Mouse (Mus musculus): Measurements from ENCODE around the gene Zc3h7b. TPM values are rescaled to one million over a fixed set of nuclear protein-coding genes. Genes with fewer than 3 reads are reported as not detected.

Zc3h7b gene
- polyA plus RNA-seq, 1 experiment from 2014 or later, result 50.3 TPM

DNA sequence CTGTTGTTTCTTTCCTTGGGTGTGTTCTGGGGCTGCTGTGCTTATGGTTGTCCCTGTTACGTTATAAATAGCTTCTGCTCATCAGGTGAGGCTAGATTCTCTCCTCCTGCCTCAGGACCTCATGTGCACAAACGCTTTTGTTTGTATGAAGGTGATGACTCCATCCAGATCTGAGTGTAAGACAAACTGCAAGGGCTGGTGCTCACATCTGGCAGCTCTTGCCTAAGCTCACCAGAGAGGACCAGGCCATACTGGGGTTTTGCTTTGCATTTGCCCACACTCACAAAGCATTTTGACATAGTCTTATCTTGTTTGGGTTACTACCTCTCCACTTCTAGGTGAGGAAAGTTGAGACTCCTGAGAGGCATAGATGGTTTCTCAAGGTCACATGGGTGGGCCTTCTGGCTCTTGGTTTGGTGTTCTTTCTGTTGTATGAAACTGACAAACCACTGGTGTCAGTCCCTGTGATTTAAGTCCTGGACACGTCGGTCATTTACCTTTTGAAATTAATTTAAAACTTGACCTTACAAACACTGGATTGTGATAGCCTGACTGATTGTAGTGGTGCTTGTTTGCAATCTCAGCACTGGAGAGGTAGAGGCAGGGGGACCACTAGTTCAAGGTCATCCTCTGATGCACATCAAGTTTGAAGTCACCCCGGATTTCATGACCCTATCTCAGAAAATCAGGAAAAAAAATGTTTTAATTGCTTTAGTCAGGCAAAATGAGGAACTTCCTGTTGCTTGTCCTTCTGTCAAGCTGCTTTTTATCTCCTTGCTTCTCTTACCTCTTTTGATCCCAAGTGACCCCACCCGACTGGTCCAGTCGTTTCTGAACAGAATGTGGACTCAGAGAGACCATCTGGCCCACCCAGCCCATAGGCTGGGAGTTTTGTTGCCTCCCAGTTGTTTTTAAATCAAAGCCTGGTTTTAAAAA, 68.1 kb downstream of the Zc3h7b start:
- Histone ChIP-seq H3K27me3 (replicated peaks; ENCODE audit: low read depth, poor library complexity, severe bottlenecking) (no peaks in the 10 kb centered on the region), H3K9me3 (no peaks in the 10 kb centered on the region), H3K36me3 (replicated peaks) (peaks cover 34% of the 10 kb centered on the region), H3K27ac (replicated peaks) (no peak overlapping the region), H3K4me3 (peak overlapping the region; percentile 89), H3K4me1 (peaks cover 47% of the 10 kb centered on the region)
- 65% methylated on average over 7 of the region's 7 CpGs for WGBS
- DNase-seq (ENCODE audit: low spot score), result no peak

DNA sequence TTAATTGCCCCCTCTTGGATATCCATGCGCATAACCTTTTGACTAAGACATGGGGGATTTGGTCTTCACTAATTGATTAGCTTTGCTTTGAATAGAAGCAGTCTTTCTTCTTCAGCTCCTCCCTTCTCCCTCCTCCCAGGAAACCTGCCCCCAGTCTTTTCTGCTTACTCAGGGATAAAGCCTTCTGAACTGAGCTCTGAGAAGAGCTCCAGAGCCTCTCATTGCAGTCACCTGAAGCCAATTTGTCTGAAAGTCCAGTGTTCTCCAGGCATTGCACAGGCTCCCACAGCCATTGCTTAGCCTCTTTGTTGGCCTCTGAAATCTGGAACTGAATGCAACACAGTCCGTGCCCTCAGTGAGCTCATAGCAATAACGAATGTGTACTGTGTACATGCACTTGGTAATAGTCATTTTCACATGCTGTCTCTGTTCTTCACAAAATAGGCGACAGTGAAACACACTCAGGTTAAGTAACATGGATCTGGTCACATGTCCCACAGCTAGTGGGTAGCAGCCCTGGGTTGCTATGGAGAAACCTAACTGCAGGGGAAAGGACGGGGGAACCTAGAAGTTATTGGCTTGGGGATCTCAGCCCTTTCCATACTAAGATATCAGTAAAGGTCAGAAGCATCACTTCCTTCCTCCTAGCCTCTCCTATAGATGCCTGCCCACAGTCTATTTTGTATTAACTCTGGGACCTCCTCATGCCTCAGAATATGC, 69.3 kb downstream of the Zc3h7b start:
- H3K27ac ChIP-seq (replicated peaks), result no peak overlapping the region
- peaks cover 47% of the 10 kb centered on the region for H3K4me1 ChIP-seq
- peaks cover 46% of the 10 kb centered on the region for H3K36me3 ChIP-seq (replicated peaks)
- no peaks in the 10 kb centered on the region for H3K9me3 ChIP-seq
- no peak for DNase-seq (ENCODE audit: low spot score)
- H3K27me3 ChIP-seq (replicated peaks; ENCODE audit: low read depth, poor library complexity, severe bottlenecking), result no peaks in the 10 kb centered on the region
- 64% methylated on average over 5 of the region's 5 CpGs for WGBS
- no peak overlapping the region for H3K4me3 ChIP-seq

DNA sequence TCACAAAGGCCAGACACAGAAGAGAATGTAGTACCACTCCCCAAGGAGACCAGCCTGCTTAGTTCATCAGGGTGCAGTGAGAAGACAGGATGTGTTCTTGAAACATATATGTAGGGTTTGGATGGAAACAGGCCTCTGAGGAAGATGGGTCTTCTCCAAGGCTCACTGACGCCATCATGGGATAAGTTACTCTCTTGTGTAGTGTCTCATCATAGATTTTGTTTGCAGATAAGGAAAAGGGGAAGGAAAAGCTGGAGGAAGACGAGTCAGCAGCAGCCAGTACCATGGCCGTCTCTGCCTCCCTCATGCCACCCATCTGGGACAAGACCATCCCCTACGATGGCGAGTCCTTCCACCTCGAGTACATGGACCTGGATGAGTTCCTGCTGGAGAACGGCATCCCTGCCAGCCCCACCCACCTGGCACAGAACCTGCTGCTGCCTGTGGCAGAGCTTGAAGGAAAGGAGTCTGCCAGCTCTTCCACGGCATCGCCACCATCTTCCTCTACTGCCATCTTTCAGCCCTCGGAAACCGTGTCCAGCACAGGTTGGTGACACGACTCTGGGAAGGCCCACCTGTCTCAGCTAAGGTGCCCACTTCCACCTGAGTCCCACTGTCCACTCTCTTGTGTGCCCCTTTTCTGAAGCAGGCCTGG, 70.0 kb downstream of the Zc3h7b start:
- Histone ChIP-seq H3K27ac (replicated peaks) (no peak overlapping the region), H3K36me3 (replicated peaks) (peaks cover 53% of the 10 kb centered on the region), H3K27me3 (replicated peaks; ENCODE audit: low read depth, poor library complexity, severe bottlenecking) (no peaks in the 10 kb centered on the region), H3K9me3 (no peaks in the 10 kb centered on the region), H3K4me1 (peaks cover 43% of the 10 kb centered on the region), H3K4me3 (no peak overlapping the region)
- no peak for DNase-seq (ENCODE audit: low spot score)
- WGBS, result 91% methylated on average over 12 of the region's 12 CpGs

DNA sequence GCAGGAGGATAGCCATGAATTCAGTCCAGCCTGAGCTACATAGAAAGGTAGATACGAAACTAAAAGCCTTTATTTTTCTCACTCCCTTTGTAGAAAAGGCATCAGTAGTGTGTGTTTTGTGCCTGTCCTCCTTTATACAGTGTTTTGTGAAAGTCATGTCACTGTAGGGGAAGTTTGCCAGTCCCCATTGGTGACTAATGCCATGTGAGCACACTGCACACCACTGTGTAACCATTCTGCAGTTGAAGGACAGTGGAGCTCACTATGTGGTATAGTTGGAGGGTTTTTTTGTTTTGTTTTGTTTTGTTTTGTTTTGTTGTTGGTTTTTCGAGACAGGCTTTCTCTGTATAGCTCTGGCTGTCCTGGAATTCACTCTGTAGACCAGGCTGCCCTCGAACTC, 73.5 kb downstream of the Zc3h7b start:
- 88% methylated on average over 3 of the region's 3 CpGs for WGBS
- Histone ChIP-seq H3K27ac (replicated peaks) (no peak overlapping the region), H3K36me3 (replicated peaks) (peaks cover 87% of the 10 kb centered on the region), H3K9me3 (no peaks in the 10 kb centered on the region), H3K27me3 (replicated peaks; ENCODE audit: low read depth, poor library complexity, severe bottlenecking) (no peaks in the 10 kb centered on the region), H3K4me1 (peaks cover 11% of the 10 kb centered on the region), H3K4me3 (no peak overlapping the region)
- no peak for DNase-seq (ENCODE audit: low spot score)

DNA sequence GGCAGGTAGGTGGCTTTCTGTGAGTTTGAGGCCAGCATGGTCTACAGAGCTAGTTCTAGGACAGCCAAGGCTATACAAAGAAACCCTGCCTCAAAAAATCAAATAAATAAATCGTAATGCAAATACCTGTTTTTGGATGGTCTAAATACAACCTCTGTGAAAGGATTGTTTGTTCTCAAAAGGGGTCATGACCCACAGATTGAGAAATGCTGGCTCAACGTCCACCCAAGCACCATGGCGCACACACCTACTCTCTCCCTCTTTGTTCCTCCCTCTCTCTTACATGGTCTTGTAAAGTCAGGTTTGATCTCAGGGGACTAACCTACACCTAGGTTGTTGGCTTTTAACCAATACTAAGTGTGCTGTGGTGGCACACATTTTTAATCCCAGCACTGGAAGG, 77.8 kb downstream of the Zc3h7b start:
- H3K36me3 ChIP-seq (replicated peaks), result peaks cover 98% of the 10 kb centered on the region

DNA sequence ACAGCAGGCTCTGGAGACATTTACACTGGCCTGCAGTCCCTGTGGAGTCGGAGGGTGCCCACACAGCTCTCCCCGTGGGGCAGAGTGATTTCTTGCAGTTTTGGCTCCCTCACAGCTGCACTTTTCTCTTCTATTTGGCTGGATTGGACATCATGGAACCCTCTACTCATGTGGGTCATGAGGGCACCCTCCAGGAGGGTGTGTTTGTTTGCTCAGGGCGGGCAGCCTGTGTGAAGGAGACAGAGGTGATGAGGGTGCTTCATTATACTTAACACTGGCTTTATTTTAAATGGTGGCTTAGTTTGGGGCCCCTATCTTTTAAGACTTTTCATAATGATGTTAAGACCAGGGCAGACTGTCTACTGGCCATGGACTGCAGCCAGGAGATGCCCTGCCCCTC, 80.0 kb downstream of the Zc3h7b start:
- Histone ChIP-seq H3K36me3 (replicated peaks) (peaks cover 77% of the 10 kb centered on the region), H3K4me3 (no peak overlapping the region)
- 88% methylated on average over 3 of the region's 3 CpGs for WGBS

More for the DNA sequence above, 77.8 kb downstream of the Zc3h7b start:
- H3K27me3 ChIP-seq (replicated peaks; ENCODE audit: low read depth, poor library complexity, severe bottlenecking), result no peaks in the 10 kb centered on the region
- no peak overlapping the region for H3K27ac ChIP-seq (replicated peaks)
- WGBS, result 83% methylated on average over 3 of the region's 3 CpGs
- no peak overlapping the region for H3K4me3 ChIP-seq
- DNase-seq (ENCODE audit: low spot score), result no peak
- H3K9me3 ChIP-seq, result no peaks in the 10 kb centered on the region
- 0 out of 2 replicates have a peak, but pooled peaks cover 3% of the 10 kb centered on the region for H3K4me1 ChIP-seq

DNA sequence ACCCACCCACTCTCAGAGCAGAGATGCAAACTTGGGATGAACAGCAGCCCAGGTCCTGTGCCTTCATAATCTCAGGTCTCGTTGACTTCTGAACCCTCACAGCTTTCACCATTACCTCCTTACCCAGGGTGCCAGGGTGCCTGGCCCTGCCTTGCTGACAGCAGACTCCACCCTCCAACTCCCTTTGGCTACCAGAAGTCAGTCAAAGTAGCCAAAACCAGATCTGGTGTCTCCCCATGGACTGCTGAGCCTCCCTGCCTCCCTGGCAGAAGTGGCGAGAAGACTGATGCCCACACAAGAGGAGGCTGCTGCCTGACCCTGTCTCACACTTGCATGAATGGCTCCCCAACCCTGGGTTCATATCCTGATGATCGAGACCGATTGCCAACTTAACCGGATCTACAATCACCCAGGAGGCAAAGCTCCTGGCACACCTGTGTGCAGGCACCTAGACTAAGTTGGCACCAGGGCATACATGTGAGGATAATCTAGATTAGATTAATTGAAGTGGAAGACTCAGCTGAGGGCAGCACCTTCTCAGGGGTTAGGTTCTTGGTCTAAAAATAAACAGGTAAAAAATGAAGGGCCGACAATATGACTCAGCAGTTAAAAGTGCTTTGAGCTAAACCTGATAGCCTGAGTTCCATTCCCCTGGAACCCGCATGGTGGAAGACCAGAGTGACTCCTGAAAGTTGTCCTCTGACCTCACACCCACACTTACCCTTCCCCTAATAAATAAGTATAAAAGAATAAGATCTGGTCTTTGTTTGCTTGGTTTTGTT, 83.8 kb downstream of the Zc3h7b start:
- no peak for DNase-seq (ENCODE audit: low spot score)
- WGBS, result 87% methylated on average over 7 of the region's 7 CpGs

More for the DNA sequence above, 80.0 kb downstream of the Zc3h7b start:
- H3K27ac ChIP-seq (replicated peaks), result no peak overlapping the region
- no peaks in the 10 kb centered on the region for H3K9me3 ChIP-seq
- no peak for DNase-seq (ENCODE audit: low spot score)
- no peaks in the 10 kb centered on the region for H3K27me3 ChIP-seq (replicated peaks; ENCODE audit: low read depth, poor library complexity, severe bottlenecking)
- H3K4me1 ChIP-seq, result 0 out of 2 replicates have a peak, but pooled peaks cover 3% of the 10 kb centered on the region

DNA sequence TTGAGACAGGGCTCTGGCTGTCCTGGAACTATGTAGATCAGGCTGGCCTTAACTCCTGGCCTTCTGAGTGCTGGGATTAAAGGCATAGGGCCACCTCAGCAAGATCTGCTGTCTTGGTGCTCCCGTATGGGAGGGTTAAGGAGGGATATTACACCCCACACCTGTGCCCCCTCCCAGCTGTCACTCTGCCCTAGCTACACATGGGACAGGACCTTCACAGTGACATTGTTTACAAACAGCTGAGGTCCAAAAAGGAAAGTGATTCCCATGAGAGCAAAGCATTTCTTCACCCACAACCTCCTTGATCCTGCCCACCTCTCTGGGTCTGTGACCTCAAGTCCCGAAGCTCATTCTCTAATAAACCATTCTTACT, 84.3 kb downstream of the Zc3h7b start:
- H3K27me3 ChIP-seq (replicated peaks; ENCODE audit: low read depth, poor library complexity, severe bottlenecking), result 0 out of 2 replicates have a peak, but pooled peaks cover under 1% of the 10 kb centered on the region
- no peak for DNase-seq (ENCODE audit: low spot score)
- peaks cover 18% of the 10 kb centered on the region for H3K4me1 ChIP-seq
- no peaks in the 10 kb centered on the region for H3K9me3 ChIP-seq
- 68% methylated on average over 2 of the region's 2 CpGs for WGBS
- no peak overlapping the region for H3K4me3 ChIP-seq
- H3K36me3 ChIP-seq (replicated peaks), result peaks cover 35% of the 10 kb centered on the region
- H3K27ac ChIP-seq (replicated peaks), result no peak overlapping the region

More for the DNA sequence above, 83.8 kb downstream of the Zc3h7b start:
- Histone ChIP-seq H3K27me3 (replicated peaks; ENCODE audit: low read depth, poor library complexity, severe bottlenecking) (no peaks in the 10 kb centered on the region), H3K36me3 (replicated peaks) (peaks cover 41% of the 10 kb centered on the region), H3K4me3 (no peak overlapping the region), H3K9me3 (no peaks in the 10 kb centered on the region), H3K4me1 (0 out of 2 replicates have a peak, but pooled peaks cover 14% of the 10 kb centered on the region), H3K27ac (replicated peaks) (no peak overlapping the region)

DNA sequence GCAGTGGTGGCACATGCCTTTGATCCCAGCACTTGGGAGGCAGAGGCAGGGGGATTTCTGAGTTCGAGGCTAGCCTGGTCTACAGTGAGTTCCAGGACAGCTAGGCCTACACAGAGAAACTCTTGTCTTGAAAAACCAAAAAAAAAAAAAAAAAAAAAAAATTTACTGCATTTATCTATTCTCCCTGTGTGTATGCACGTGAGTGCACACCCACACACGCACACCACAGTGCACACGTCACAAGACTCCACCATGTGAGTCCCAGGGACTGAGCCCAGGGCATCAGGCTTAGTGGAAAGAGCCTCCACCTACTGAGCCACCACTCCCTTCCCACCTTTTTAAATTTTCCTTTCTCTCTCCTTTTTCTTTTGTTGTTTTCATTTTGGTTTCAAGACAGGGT, 85.7 kb downstream of the Zc3h7b start:
- H3K27ac ChIP-seq (replicated peaks), result no peak overlapping the region
- H3K27me3 ChIP-seq (replicated peaks; ENCODE audit: low read depth, poor library complexity, severe bottlenecking), result peaks cover 14% of the 10 kb centered on the region
- peaks cover 22% of the 10 kb centered on the region for H3K36me3 ChIP-seq (replicated peaks)
- DNase-seq (ENCODE audit: low spot score), result no peak
- H3K4me3 ChIP-seq, result no peak overlapping the region
- H3K4me1 ChIP-seq, result peaks cover 27% of the 10 kb centered on the region
- no peaks in the 10 kb centered on the region for H3K9me3 ChIP-seq
- WGBS, result 87% methylated on average over 4 of the region's 4 CpGs

DNA sequence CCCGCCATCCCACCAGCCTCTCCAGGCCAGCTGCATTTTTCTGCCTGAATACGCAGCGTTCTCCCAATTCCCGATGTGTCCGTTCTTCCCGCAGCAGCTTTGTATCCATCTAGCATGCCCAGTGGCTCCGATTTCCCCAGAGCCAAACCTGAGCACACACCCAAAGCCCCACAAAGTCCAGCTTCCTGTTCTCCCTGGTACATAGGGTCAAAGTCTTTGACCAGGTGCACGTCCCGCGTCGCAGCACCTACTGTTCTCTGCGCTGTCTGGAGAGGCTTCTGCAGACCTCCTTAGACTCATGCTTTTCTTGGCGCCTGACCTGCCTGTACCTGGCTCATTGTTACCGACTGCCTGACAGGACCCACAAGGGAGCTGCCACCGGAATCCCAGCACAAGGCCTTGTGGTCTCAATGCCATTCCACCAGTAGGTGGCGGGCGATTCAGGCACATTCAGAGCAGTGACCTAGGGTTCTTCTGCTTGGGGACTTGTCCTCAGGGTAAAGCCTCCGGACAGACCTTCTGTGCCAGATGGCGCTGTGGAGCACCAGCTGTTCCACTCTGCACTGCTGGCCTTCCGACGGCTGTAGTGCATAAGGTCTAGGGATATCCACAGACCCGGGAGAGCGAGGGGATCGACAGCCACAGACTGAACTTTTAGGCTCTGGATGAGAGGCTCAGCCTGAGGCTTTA, 86.4 kb downstream of the Zc3h7b start:
- peak; percentile 92 for DNase-seq (ENCODE audit: low spot score)
- H3K27me3 ChIP-seq (replicated peaks; ENCODE audit: low read depth, poor library complexity, severe bottlenecking), result peaks cover 16% of the 10 kb centered on the region
- peak overlapping the region; percentile 11; the same call in 1 of the 2 replicates for H3K4me3 ChIP-seq
- H3K27ac ChIP-seq (replicated peaks), result peak overlapping the region; percentile 30; the same call in 1 of the 2 replicates
- 19% methylated on average over 24 of the region's 24 CpGs for whole genome bisulfite sequencing
- H3K4me1 ChIP-seq, result peaks cover 32% of the 10 kb centered on the region
- H3K9me3 ChIP-seq, result no peaks in the 10 kb centered on the region
- H3K36me3 ChIP-seq (replicated peaks), result peaks cover 14% of the 10 kb centered on the region

DNA sequence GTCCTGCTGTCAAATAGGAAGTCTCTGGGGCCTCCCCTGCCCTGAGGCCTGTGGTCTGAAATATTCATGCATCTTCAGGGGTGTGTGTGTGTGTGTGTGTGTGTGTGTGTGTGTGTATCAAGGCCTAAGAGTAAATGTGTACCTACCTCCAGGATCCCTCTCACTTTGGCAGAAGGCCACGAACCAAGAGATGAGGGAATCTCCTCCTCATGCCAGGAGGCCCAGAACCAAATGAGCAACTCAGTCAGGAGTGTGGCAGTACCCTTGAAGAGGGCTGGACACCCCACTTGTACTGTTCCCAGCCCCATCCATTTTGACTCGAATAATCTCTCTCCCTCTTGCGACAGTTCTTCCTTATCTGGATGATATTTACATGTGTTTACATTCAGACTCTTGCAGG, 87.4 kb downstream of the Zc3h7b start:
- peaks cover 21% of the 10 kb centered on the region for H3K27me3 ChIP-seq (replicated peaks; ENCODE audit: low read depth, poor library complexity, severe bottlenecking)
- H3K4me1 ChIP-seq, result peaks cover 40% of the 10 kb centered on the region
- no peaks in the 10 kb centered on the region for H3K9me3 ChIP-seq
- H3K4me3 ChIP-seq, result no peak overlapping the region
- H3K27ac ChIP-seq (replicated peaks), result no peak overlapping the region
- DNase-seq (ENCODE audit: low spot score), result no peak
- WGBS, result 84% methylated on average over 3 of the region's 3 CpGs
- H3K36me3 ChIP-seq (replicated peaks), result peaks cover 5% of the 10 kb centered on the region
